In genomic region chr2:141434084-141434483, GRCm38 (mm10) we compare ENCODE assay signal across 13 mouse cellular contexts.
A peak's percentile ranks its signal among the peaks of the same experiment; 100 is the strongest.
DNase-seq lines count a peak whose midpoint lies in the region; ATAC-seq and TF ChIP-seq lines count a peak whose summit lies in the region.
"Had no signal": no experiment of that assay in that cellular context is flagged by ENCODE, and none has a peak within 500 bp of the region (broad histone marks: within the 10 kb centered on the region; RNA-seq: fewer than 3 reads in every experiment).

No protein-coding gene starts in this region.

- ATAC-seq in Patski = no peak
- ATAC-seq in neural tube, embryonic 14.5 days (ENCODE audit: low read depth) = peak; percentile 10; the same call in 1 of the 2 replicates
- ATAC-seq in liver, embryonic 11.5 days (replicated peaks; ENCODE audit: low FRiP score) = no peak
- ATAC-seq: activated CD4-positive, CD25-positive, alpha-beta regulatory T cell, adult 4 months had no signal

- no peak overlapping the region for H3K9ac ChIP-seq in neural tube, embryonic 14.5 days (replicated peaks; ENCODE audit: low read depth, low read length)
- H3K9ac ChIP-seq in liver, embryonic 11.5 days (ENCODE audit: low read depth, low read length) = no peak overlapping the region
- H3K9ac ChIP-seq: embryonic facial prominence, embryonic 12.5 days; forebrain, embryonic 13.5 days; forebrain, embryonic 15.5 days had no signal

- intact Hi-C loops in left cerebral cortex, adult 2 months (cut with DNase I) = no loop called here

- DNase-seq in left cerebral cortex, adult 2 months (ENCODE audit: extremely low spot score in 1 of 2, low spot score in 2 of 2) = no peak
- DNase-seq in left cerebral cortex, adult 18-20 months (ENCODE audit: low spot score in 2 of 2) = no peak
- no peak for DNase-seq in Patski (ENCODE audit: low read depth, low spot score)
- DNase-seq in liver, embryonic 11.5 days (ENCODE audit: low spot score) = no peak
- DNase-seq in ovary, postnatal 10 days (ENCODE audit: low spot score) = no peak
- DNase-seq: adrenal gland, adult 8-10 months; adrenal gland, postnatal 36 days had no signal

- H3K27me3 ChIP-seq in Patski = no peaks in the 10 kb centered on the region
- H3K27me3 ChIP-seq in neural tube, embryonic 14.5 days (ENCODE audit: control insufficient read depth, insufficient read depth, low read length) = no peaks in the 10 kb centered on the region
- no peaks in the 10 kb centered on the region for H3K27me3 ChIP-seq in liver, embryonic 11.5 days (replicated peaks; ENCODE audit: control insufficient read depth, insufficient read depth, low read length)
- H3K27me3 ChIP-seq: embryonic facial prominence, embryonic 12.5 days; forebrain, embryonic 13.5 days; forebrain, embryonic 15.5 days had no signal

- POLR2A ChIA-PET in Patski (lab: Charles Lee) = no interaction called here

- H3K4me2 ChIP-seq in neural tube, embryonic 14.5 days (ENCODE audit: low read depth, low read length) = 0 out of 2 replicates have a peak overlapping the region, but pooled peaks have one; percentile 29
- no peak overlapping the region for H3K4me2 ChIP-seq in liver, embryonic 11.5 days
- H3K4me2 ChIP-seq: embryonic facial prominence, embryonic 12.5 days had no signal

- no peak overlapping the region for H3K4me3 ChIP-seq in left cerebral cortex, adult 2 months
- no peak overlapping the region for H3K4me3 ChIP-seq in neural tube, embryonic 14.5 days (ENCODE audit: low read depth, low read length)
- no peak overlapping the region for H3K4me3 ChIP-seq in liver, embryonic 11.5 days (ENCODE audit: low read depth, low read length)
- H3K4me3 ChIP-seq: embryonic facial prominence, embryonic 10.5 days; embryonic facial prominence, embryonic 12.5 days; forebrain, embryonic 13.5 days; forebrain, embryonic 15.5 days had no signal

- no peaks in the 10 kb centered on the region for H3K9me3 ChIP-seq in neural tube, embryonic 14.5 days (ENCODE audit: control insufficient read depth, low read length)
- H3K9me3 ChIP-seq in liver, embryonic 11.5 days (ENCODE audit: control insufficient read depth, low read length) = no peaks in the 10 kb centered on the region
- H3K9me3 ChIP-seq: embryonic facial prominence, embryonic 10.5 days; embryonic facial prominence, embryonic 12.5 days; forebrain, embryonic 13.5 days; forebrain, embryonic 15.5 days had no signal

- in situ Hi-C loops in Patski (cut with MboI; ENCODE audit: low pct_unique_long_range_greater_than_20kb) = no loop called here

- WGBS in neural tube, embryonic 14.5 days = 51% methylated on average over 5 of the region's 5 CpGs
- 78% methylated on average over 5 of the region's 5 CpGs for WGBS in liver, embryonic 11.5 days

- H3K27ac ChIP-seq in left cerebral cortex, adult 2 months = no peak overlapping the region
- no peak overlapping the region for H3K27ac ChIP-seq in neural tube, embryonic 14.5 days (ENCODE audit: low read depth, low read length)
- H3K27ac ChIP-seq in liver, embryonic 11.5 days (ENCODE audit: low read depth, low read length) = no peak overlapping the region
- H3K27ac ChIP-seq: embryonic facial prominence, embryonic 10.5 days; embryonic facial prominence, embryonic 12.5 days; forebrain, embryonic 13.5 days had no signal

- CTCF ChIA-PET in Patski (lab: Charles Lee) = interaction anchor here (1.2 kb wide), 1 partner anchor 10 kb away, joined by 4 read pairs; no protein-coding TSS in a partner anchor

- TF ChIP-seq CTCF in left cerebral cortex, adult 2 months (IDR thresholded peaks at IDR 0.05) = peak; percentile 13
- TF ChIP-seq CTCF in Patski (IDR thresholded peaks at IDR 0.05) = peak; percentile 5

- H3K36me3 ChIP-seq in neural tube, embryonic 14.5 days (ENCODE audit: control insufficient read depth, insufficient read depth, low read length) = no peaks in the 10 kb centered on the region
- no peaks in the 10 kb centered on the region for H3K36me3 ChIP-seq in liver, embryonic 11.5 days (ENCODE audit: control insufficient read depth, insufficient read depth, low read length)
- H3K36me3 ChIP-seq: embryonic facial prominence, embryonic 10.5 days; embryonic facial prominence, embryonic 12.5 days; forebrain, embryonic 15.5 days had no signal

- H3K4me1 ChIP-seq in neural tube, embryonic 14.5 days (ENCODE audit: control insufficient read depth, insufficient read depth, low read length) = peaks cover 9% of the 10 kb centered on the region; the same call in 1 of the 2 replicates
- H3K4me1 ChIP-seq in liver, embryonic 11.5 days (replicated peaks; ENCODE audit: control insufficient read depth, insufficient read depth, low read length) = no peaks in the 10 kb centered on the region
- H3K4me1 ChIP-seq: embryonic facial prominence, embryonic 10.5 days; embryonic facial prominence, embryonic 12.5 days had no signal
